In the genomic region with DNA sequence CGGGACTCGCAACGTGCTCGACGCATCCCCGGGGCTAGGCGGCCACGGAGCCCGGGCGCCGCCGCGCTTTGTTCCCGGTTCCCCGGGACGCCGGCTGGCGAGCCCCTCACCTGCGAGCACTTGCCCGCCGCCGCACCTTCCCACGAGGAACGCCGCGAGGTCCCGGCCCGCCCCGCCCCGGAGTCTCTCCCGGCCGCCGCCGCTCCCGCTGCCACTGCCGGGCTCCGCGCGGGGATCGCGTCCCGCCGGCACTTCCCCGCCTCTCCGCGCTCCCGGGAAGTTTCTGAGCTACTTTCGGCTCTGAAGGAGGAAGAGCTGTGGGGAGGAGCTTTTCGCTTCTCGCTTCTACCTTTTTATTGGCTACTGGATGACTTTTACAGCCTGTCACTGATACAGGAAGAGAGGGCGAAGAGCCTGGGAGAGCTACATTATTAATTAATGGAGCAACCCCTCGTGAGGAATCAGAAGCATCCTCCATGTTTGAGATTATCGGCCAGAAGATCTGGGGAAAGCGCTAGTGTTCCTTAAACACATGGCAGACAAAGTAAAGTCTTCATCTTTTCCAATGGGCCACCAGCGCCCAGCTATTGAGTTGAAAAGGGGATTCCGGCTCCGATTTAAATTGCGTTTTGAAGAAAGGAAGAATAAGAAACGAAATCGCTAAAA, we compare ENCODE assay signal across 8 mouse cellular contexts. TPM values are rescaled to one million over a fixed set of nuclear protein-coding genes. Genes with fewer than 3 reads are reported as not detected.
DNase-seq lines count a peak whose midpoint lies in the region; ATAC-seq and TF ChIP-seq lines count a peak whose summit lies in the region.

A gene (minus strand): TSS at position 478 of the 666 bp plus-strand sequence.

- H3K36me3 ChIP-seq in E14TG2a.4 (ENCODE audit: insufficient read depth, low read length), result no peaks in the 10 kb centered on the region
- H3K36me3 ChIP-seq in erythroblast, embryonic 14.5 days (ENCODE audit: control insufficient read depth), result peaks cover 35% of the 10 kb centered on the region
- H3K36me3 ChIP-seq in heart, embryonic 13.5 days, result peaks cover 6% of the 10 kb centered on the region; the same call in 1 of the 2 replicates
- peaks cover 4% of the 10 kb centered on the region; the same call in 1 of the 2 replicates for H3K36me3 ChIP-seq in kidney, embryonic 15.5 days
- peaks cover 19% of the 10 kb centered on the region for H3K36me3 ChIP-seq in liver, postnatal 0 days (replicated peaks; ENCODE audit: insufficient read depth, low read length)
- H3K36me3 ChIP-seq in neural tube, embryonic 12.5 days, result no peaks in the 10 kb centered on the region
- H3K36me3 ChIP-seq in testis, adult 2 months (ENCODE audit: control insufficient read depth, insufficient read depth, low read length), result no peaks in the 10 kb centered on the region

- ATAC-seq in heart, embryonic 13.5 days (ENCODE audit: extremely low read depth, insufficient number of reproducible peaks, low FRiP score, low TSS enrichment), result peak; percentile 37; the same call in 1 of the 2 replicates
- peak; percentile 82 for ATAC-seq in kidney, embryonic 15.5 days (replicated peaks; ENCODE audit: low FRiP score)
- ATAC-seq in liver, postnatal 0 days, result peak; percentile 76
- ATAC-seq in neural tube, embryonic 12.5 days (ENCODE audit: low FRiP score, low read depth), result peak; percentile 69

- H3K27me3 ChIP-seq in E14TG2a.4 (ENCODE audit: insufficient read depth, low read length), result peaks cover 48% of the 10 kb centered on the region
- no peaks in the 10 kb centered on the region for H3K27me3 ChIP-seq in erythroblast, embryonic 14.5 days (ENCODE audit: control insufficient read depth)
- no peaks in the 10 kb centered on the region for H3K27me3 ChIP-seq in heart, embryonic 13.5 days (replicated peaks)
- no peaks in the 10 kb centered on the region for H3K27me3 ChIP-seq in kidney, embryonic 15.5 days
- H3K27me3 ChIP-seq in liver, postnatal 0 days (ENCODE audit: insufficient read depth, low read length), result no peaks in the 10 kb centered on the region
- H3K27me3 ChIP-seq in neural tube, embryonic 12.5 days (replicated peaks), result no peaks in the 10 kb centered on the region
- H3K27me3 ChIP-seq in testis, adult 2 months (ENCODE audit: control insufficient read depth, insufficient read depth, low read length), result no peaks in the 10 kb centered on the region

- WGBS in heart, embryonic 13.5 days, result under 1% methylated on average over 52 of the region's 60 CpGs
- WGBS in kidney, embryonic 15.5 days, result under 1% methylated on average over 54 of the region's 60 CpGs
- WGBS in liver, postnatal 0 days (ENCODE audit: insufficient replicate concordance), result under 1% methylated on average over 38 of the region's 60 CpGs
- WGBS in neural tube, embryonic 12.5 days, result under 1% methylated on average over 60 of the region's 60 CpGs

- H3K4me3 ChIP-seq in E14TG2a.4 (replicated peaks; ENCODE audit: low read length), result peak within 1 kb of the TSS; percentile 87
- peak within 1 kb of the TSS; percentile 86 for H3K4me3 ChIP-seq in erythroblast, embryonic 14.5 days (replicated peaks)
- H3K4me3 ChIP-seq in heart, embryonic 13.5 days, result peak within 1 kb of the TSS; percentile 90
- peak within 1 kb of the TSS; percentile 76 for H3K4me3 ChIP-seq in kidney, embryonic 15.5 days (replicated peaks)
- H3K4me3 ChIP-seq in liver, postnatal 0 days (ENCODE audit: low read depth, low read length), result peak within 1 kb of the TSS; percentile 92
- peak within 1 kb of the TSS; percentile 97 for H3K4me3 ChIP-seq in neural tube, embryonic 12.5 days
- peak within 1 kb of the TSS; percentile 97 for H3K4me3 ChIP-seq in testis, adult 2 months (ENCODE audit: control insufficient read depth, low read depth, low read length)

- peak within 1 kb of the TSS; percentile 87 for H3K4me2 ChIP-seq in heart, embryonic 13.5 days
- H3K4me2 ChIP-seq in kidney, embryonic 15.5 days, result peak within 1 kb of the TSS; percentile 88
- H3K4me2 ChIP-seq in liver, postnatal 0 days (ENCODE audit: low read depth, low read length), result peak within 1 kb of the TSS; percentile 93
- peak within 1 kb of the TSS; percentile 93 for H3K4me2 ChIP-seq in neural tube, embryonic 12.5 days (replicated peaks)

- peak; percentile 73 for DNase-seq in brain, adult 2 months (ENCODE audit: low read depth, low spot score)
- peak; percentile 76 for DNase-seq in liver, postnatal 0 days

- no peak for TF ChIP-seq EP300 in liver, postnatal 0 days (IDR thresholded peaks at IDR 0.05; ENCODE audit: low read depth)

- TF ChIP-seq CTCF in E14TG2a.4 (conservative IDR thresholded peaks at IDR 0.05; ENCODE audit: low read length), result no peak
- no peak for TF ChIP-seq CTCF in liver, postnatal 0 days (IDR thresholded peaks at IDR 0.05; ENCODE audit: low read depth)
- TF ChIP-seq CTCF in testis, adult 2 months (IDR thresholded peaks at IDR 0.05; ENCODE audit: control insufficient read depth, insufficient read depth, insufficient replicate concordance, low read depth, low read length), result no peak

- H3K27ac ChIP-seq in heart, embryonic 13.5 days (replicated peaks), result peak within 1 kb of the TSS; percentile 91
- H3K27ac ChIP-seq in kidney, embryonic 15.5 days, result peak within 1 kb of the TSS; percentile 93
- peak within 1 kb of the TSS; percentile 98 for H3K27ac ChIP-seq in liver, postnatal 0 days (ENCODE audit: low read depth)
- peak within 1 kb of the TSS; percentile 64 for H3K27ac ChIP-seq in neural tube, embryonic 12.5 days
- peak within 1 kb of the TSS; percentile 93 for H3K27ac ChIP-seq in testis, adult 2 months (ENCODE audit: control insufficient read depth, insufficient read depth, low read depth, low read length)

- TF ChIP-seq POLR2A in testis, adult 2 months (IDR thresholded peaks at IDR 0.05; ENCODE audit: control insufficient read depth, low read depth, low read length), result peak; percentile 53; the same call in 1 of the 2 replicates

- H3K9ac ChIP-seq in heart, embryonic 13.5 days, result peak within 1 kb of the TSS; percentile 95
- H3K9ac ChIP-seq in kidney, embryonic 15.5 days, result peak within 1 kb of the TSS; percentile 87
- H3K9ac ChIP-seq in liver, postnatal 0 days (replicated peaks), result peak within 1 kb of the TSS; percentile 88
- peak within 1 kb of the TSS; percentile 92 for H3K9ac ChIP-seq in neural tube, embryonic 12.5 days

- no peaks in the 10 kb centered on the region for H3K9me3 ChIP-seq in E14TG2a.4 (ENCODE audit: low read length)
- H3K9me3 ChIP-seq in erythroblast, embryonic 14.5 days (ENCODE audit: control insufficient read depth, low read length), result peaks cover 3% of the 10 kb centered on the region
- H3K9me3 ChIP-seq in heart, embryonic 13.5 days, result no peaks in the 10 kb centered on the region
- H3K9me3 ChIP-seq in kidney, embryonic 15.5 days (replicated peaks), result no peaks in the 10 kb centered on the region
- no peaks in the 10 kb centered on the region for H3K9me3 ChIP-seq in liver, postnatal 0 days (ENCODE audit: low read length)
- no peaks in the 10 kb centered on the region for H3K9me3 ChIP-seq in neural tube, embryonic 12.5 days

- H3K4me1 ChIP-seq in E14TG2a.4 (replicated peaks; ENCODE audit: low read depth, low read length), result peaks cover 25% of the 10 kb centered on the region
- peaks cover 51% of the 10 kb centered on the region for H3K4me1 ChIP-seq in erythroblast, embryonic 14.5 days (ENCODE audit: control insufficient read depth)
- peaks cover 7% of the 10 kb centered on the region for H3K4me1 ChIP-seq in heart, embryonic 13.5 days
- H3K4me1 ChIP-seq in kidney, embryonic 15.5 days, result peaks cover 8% of the 10 kb centered on the region
- peaks cover 17% of the 10 kb centered on the region for H3K4me1 ChIP-seq in liver, postnatal 0 days (ENCODE audit: insufficient read depth)
- peaks cover 8% of the 10 kb centered on the region; the same call in 1 of the 2 replicates for H3K4me1 ChIP-seq in neural tube, embryonic 12.5 days
- H3K4me1 ChIP-seq in testis, adult 2 months (ENCODE audit: control insufficient read depth, insufficient read depth, low read length), result peaks cover 3% of the 10 kb centered on the region; the same call in 1 of the 2 replicates

RNA-seq across cellular contexts. Expression of the gene that starts here (rescaled TPM):
- 0.35 and 1.8 TPM in 2 replicates for polyA plus RNA-seq in erythroblast, embryonic 14.5 days (2012)
- polyA plus RNA-seq in heart, embryonic 13.5 days (2015; fragmentation: Nextera tagmentation; extraction: Ambion mirVana), result not detected in 2 replicates
- polyA plus RNA-seq in kidney, embryonic 15.5 days (2015; fragmentation: Nextera tagmentation; extraction: Ambion mirVana), result not detected in 2 replicates
- polyA plus RNA-seq in liver, postnatal 0 days (2015; fragmentation: Nextera tagmentation; extraction: Ambion mirVana), result 0.36 and 0.54 TPM in 2 replicates
- not detected in 2 replicates for polyA plus RNA-seq in neural tube, embryonic 12.5 days (2016; fragmentation: Nextera tagmentation; extraction: Ambion mirVana)
- polyA plus RNA-seq in testis, adult 2 months (2012; rRNA removed), result not detected in 2 replicates

Comparison
In these comparisons a context has a peak if more than half of its experiments do, and no peak if none do; other contexts are left out.
1. Peak in every context shown above with its lines: DNase-seq, ATAC-seq, H3K4me3 ChIP-seq and H3K27ac ChIP-seq.
2. Peak in ATAC-seq, H3K4me3 ChIP-seq, H3K27ac ChIP-seq, H3K9ac ChIP-seq and H3K4me2 ChIP-seq in heart, embryonic 13.5 days; RNA of the gene not detected or under 1 TPM.
3. Peak in ATAC-seq, H3K4me3 ChIP-seq, H3K27ac ChIP-seq, H3K9ac ChIP-seq and H3K4me2 ChIP-seq in kidney, embryonic 15.5 days; RNA of the gene not detected or under 1 TPM.
4. Peak in DNase-seq, ATAC-seq, H3K4me3 ChIP-seq, H3K27ac ChIP-seq, H3K9ac ChIP-seq and H3K4me2 ChIP-seq in liver, postnatal 0 days; RNA of the gene not detected or under 1 TPM.
5. Peak in ATAC-seq, H3K4me3 ChIP-seq, H3K27ac ChIP-seq, H3K9ac ChIP-seq and H3K4me2 ChIP-seq in neural tube, embryonic 12.5 days; RNA of the gene not detected or under 1 TPM.